Mouse (Mus musculus) liver, embryonic 14.5 days (tissue): ENCODE measurements at regions not wholly inside any gene's neighbourhood (a gene's known extent, or its start where the extent isn't known, plus 50 kb on each side); places are given as distances from the start of the nearest gene placed in this dataset.

Source experiments
- CTCF ChIP-seq: IDR thresholded peaks from 2 replicates; pipeline ENCODE4 v1.5.1; 2016; ENCODE audit warnings: antibody characterized with exemption, low read depth, control low read depth
- EP300 ChIP-seq: IDR thresholded peaks from 2 replicates; pipeline ENCODE4 v1.6.1; 2016; ENCODE audit warnings: antibody characterized with exemption, low read depth

DNA sequence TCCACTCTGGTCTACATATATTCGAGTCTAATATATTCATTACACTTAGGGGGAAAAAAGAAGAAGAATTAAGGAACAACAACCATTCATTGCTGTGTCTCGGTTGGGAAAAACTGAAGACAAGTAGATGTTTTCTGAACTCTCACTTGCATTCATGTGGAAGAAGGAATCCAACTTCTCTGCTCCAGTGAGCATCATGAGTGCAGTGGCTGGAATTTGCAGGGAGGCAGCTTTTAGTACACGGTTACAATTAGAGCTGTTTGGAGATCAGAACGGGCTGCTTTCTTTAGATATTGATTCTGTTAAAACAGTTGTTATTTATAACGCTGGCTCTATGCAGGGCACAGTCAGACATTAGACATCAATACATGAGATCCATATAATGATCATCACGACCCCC is 298.5 kb upstream of the Syt1 start:
- TF ChIP-seq CTCF (no peak), EP300 (no peak)
